Mouse (Mus musculus) embryonic fibroblast, embryonic 13.5 days (primary cell): ENCODE data around the gene Ctla2b. TPM values are rescaled to one million over a fixed set of nuclear protein-coding genes. Genes with fewer than 3 reads are reported as not detected.
"Not testable (repeated sequence)": the region's sequence is repeated elsewhere in the genome, so short reads cannot be mapped to it uniquely, and the experiment has no call there.

Experiments
- H3K27ac ChIP-seq: 2 replicates; pipeline ENCODE4 v1.5.1; 2012; ENCODE audit warnings: low read length, control low read depth, inconsistent platforms; ENCODE audit not compliant: insufficient read depth
- H3K4me1 ChIP-seq: 2 replicates; pipeline ENCODE4 v1.6.1; 2011; ENCODE audit warnings: low read length; ENCODE audit not compliant: control insufficient read depth, insufficient read depth
- H3K4me3 ChIP-seq: 2 replicates; pipeline ENCODE4 v1.5.1; 2011; ENCODE audit warnings: mild to moderate bottlenecking, control low read depth, low read length; ENCODE audit not compliant: insufficient read depth
- CTCF ChIP-seq: IDR thresholded peaks from 2 replicates; pipeline ENCODE4 v1.5.1; 2011; ENCODE audit warnings: mild to moderate bottlenecking, control low read depth, low read length, moderate library complexity, borderline replicate concordance; ENCODE audit not compliant: insufficient read depth
- POLR2A ChIP-seq: IDR thresholded peaks from 2 replicates; pipeline ENCODE4 v1.6.1; 2011; ENCODE audit warnings: low read depth, mild to moderate bottlenecking, control low read depth, low read length, moderate library complexity
- polyA plus RNA-seq: library from polyadenylated mRNA; stranded (reverse); fragments of >200 nt; gene quantifications from 2 replicates; pipeline ENCODE4 v1.2.4, GENCODE M21; 2011; ENCODE audit warnings: low read depth; ENCODE audit not compliant: missing spikeins, insufficient read length

Gene Ctla2b
- 3.3 and 3.7 TPM in 2 replicates for polyA plus RNA-seq

DNA sequence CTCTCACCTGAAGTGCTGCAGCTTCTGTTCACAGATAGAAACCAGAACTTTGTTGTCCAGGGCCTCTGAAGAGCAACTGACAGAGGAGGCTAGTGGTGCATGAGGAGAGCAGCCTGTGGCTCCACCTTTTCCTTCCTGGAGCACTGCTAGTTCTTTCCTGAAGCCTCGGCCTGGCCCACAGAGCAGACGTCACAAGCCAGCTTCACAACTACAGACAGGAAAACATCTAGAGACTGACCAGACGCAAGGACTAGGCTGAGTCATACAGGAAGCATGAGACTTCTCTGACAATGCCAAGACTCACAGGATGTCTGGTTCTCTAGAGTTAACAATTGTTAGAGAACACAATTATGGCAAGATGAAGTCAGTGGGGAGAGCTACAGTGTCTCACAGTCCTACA is at the start of gene Ctla2b:
TSS of gene Ctla2b (minus strand) at position 120 of the 400 bp plus-strand sequence.
- peaks cover 2% of the 10 kb centered on the region; the same call in 1 of the 2 replicates for H3K4me1 ChIP-seq
- TF ChIP-seq POLR2A: no peak
- TF ChIP-seq CTCF: no peak
- peak within 1 kb of the TSS; percentile 88 for H3K27ac ChIP-seq
- H3K4me3 ChIP-seq: no peak within 1 kb of the TSS

DNA sequence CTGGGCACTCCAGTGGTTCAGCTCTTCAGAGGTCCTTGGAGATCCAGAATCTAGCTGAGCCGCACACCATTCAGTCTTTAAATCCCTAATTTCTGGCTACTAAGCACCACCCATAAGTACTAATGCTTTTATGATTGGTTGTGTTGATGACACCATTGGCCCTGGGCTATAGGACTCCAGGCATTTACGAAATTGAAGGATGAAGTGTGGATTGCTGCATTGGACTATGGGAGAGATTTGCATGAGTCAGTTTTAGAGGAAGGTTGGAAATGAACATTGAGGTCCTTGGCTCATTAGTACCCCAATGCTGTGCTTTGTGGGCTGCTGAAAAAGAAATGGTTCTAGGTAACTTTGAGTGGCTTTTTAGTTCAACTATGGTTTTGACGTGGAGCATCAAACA is 44.6 kb upstream of the Ctla2b start, which contains the start of gene Tpbpa:
TSS of gene Tpbpa (minus strand) at position 101 of the 400 bp plus-strand sequence.
- H3K4me3 ChIP-seq, H3K4me1 ChIP-seq, H3K27ac ChIP-seq: not testable (repeated sequence)

DNA sequence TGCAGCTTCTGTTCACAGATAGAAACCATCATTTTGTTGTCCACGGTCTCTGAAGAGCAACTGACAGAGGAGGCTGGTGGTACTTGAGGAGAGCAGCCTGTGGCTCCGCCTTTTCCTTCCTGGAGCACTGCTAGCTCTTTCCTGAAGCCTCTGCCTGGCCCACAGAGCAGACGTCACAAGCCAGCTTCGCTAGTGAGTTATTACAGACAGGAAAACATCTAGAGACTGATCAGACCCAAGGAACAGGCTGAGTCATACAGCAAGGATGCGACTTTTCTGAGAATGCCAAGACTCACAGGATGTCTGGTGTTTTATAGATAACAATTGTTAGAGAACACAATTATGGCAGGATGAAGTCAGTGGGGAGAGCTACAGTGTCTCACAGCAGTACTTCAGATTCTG is 39.3 kb upstream of the Ctla2b start, which contains the start of the genes Gm49391 and Ctla2a:
TSS of gene Gm49391 (minus strand) at position 72 of the 402 bp plus-strand sequence.
TSS of gene Ctla2a (minus strand) at position 126 of the 402 bp plus-strand sequence.
- peak within 1 kb of the TSS; percentile 61; the same call in 1 of the 2 replicates for H3K27ac ChIP-seq
- no peaks in the 10 kb centered on the region for H3K4me1 ChIP-seq
- no peak for TF ChIP-seq CTCF
- TF ChIP-seq POLR2A: no peak
- no peak within 1 kb of the TSS for H3K4me3 ChIP-seq

DNA sequence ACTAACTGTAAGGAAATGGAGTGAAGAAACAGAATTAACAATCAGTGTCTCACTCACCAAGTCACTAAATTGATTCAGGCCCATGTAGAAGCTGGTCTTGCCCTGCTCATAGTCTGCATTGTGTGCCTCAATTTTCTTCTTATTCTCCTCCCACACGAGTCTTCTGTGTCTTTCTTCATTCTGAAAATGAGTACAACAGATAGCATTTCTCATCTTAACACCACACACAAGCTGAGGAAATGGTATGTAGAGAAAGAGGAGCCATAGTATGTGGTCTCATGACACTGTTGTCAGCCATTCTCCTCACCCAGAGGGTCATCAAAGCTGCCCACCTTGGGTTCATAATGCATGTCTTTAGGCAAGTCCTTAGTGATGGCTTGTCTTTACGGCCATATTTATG is 38.2 kb upstream of the Ctla2b start, which contains the start of gene Gm49393:
TSS of gene Gm49393 (minus strand) at position 101 of the 400 bp plus-strand sequence.
- H3K27ac ChIP-seq, H3K4me1 ChIP-seq, H3K4me3 ChIP-seq: not testable (repeated sequence)

DNA sequence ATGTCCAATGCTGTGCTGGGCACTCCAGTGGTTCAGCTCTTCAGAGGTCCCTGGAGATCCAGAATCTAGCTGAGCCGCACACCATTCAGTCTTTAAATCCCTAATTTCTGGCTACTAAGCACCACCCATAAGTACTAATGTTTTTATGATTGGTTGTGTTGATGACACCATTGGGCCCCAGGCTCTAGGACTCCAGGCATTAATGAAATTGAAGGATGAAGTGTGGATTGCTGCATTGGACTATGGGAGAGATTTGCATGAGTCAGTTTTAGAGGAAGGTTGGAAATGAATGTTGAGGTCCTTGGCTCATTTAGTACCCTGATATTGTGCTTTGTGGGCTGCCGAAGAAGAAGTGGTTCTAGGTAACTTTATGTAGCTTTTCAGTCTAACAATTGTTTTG is 7.5 kb upstream of the Ctla2b start, which contains the start of gene Tpbpb:
TSS of gene Tpbpb (minus strand) at position 101 of the 400 bp plus-strand sequence.
- H3K4me1 ChIP-seq, H3K27ac ChIP-seq, H3K4me3 ChIP-seq: not testable (repeated sequence)

DNA sequence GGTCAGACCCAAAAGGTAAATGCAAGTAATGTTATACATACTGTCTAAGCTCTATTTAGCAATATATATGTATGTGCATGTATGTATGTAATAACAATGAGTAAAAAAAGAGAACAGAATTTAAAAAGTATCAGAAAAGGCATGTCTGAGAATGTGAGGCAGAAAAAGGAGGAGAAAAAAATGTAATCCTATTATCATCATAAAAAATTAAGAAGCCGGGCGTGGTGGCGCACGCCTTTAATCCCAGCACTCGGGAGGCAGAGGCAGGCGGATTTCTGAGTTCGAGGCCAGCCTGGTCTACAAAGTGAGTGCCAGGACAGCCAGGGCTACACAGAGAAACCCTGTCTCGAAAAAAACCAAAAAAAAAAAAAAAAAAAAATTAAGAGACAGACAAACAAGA is 453 bp downstream of the Ctla2b start, which contains the start of gene Gm49392:
TSS of gene Gm49392 (minus strand) at position 101 of the 400 bp plus-strand sequence.
- H3K4me1 ChIP-seq, H3K4me3 ChIP-seq: not testable (repeated sequence)
- peak within 1 kb of the TSS; percentile 88 for H3K27ac ChIP-seq

DNA sequence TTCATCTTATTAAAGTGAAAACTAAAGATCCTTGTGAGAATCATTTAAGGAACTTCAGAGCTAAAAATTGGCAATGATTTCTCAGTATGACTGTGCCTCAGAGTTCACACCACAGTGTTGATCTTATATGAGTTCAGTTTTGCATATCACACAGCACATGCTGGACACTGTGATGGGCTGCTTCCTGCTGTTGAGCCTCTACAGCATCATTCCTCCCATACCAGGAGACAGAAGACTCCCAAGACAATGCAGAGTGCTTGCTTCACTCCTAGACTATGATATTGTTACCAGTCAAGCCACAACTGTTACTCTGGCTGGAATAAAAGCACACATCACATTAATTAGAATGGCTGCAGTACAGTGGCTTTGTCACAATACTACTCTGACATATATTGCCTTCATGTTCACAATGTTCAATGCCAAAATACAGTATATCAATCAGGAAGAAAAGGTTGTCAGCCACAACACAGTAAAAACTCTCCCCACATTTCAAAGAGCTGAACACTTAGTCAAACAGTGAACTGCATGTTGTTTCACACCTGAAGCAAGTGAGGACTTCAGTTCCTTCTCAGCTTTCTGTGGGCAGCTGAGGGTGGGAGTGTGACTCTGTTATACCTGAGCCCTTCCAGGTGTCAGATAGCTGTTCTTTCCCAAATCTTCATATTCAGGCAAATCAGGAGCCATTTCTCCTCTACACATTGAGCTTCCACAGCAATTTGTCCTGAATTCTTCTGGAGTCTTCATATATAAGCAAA is 1.7 kb downstream of the Ctla2b start:
- H3K4me3 ChIP-seq: no peak overlapping the region
- H3K27ac ChIP-seq: no peak overlapping the region
- H3K4me1 ChIP-seq: peaks cover 2% of the 10 kb centered on the region; the same call in 1 of the 2 replicates
- no peak for TF ChIP-seq POLR2A
- TF ChIP-seq CTCF: no peak

DNA sequence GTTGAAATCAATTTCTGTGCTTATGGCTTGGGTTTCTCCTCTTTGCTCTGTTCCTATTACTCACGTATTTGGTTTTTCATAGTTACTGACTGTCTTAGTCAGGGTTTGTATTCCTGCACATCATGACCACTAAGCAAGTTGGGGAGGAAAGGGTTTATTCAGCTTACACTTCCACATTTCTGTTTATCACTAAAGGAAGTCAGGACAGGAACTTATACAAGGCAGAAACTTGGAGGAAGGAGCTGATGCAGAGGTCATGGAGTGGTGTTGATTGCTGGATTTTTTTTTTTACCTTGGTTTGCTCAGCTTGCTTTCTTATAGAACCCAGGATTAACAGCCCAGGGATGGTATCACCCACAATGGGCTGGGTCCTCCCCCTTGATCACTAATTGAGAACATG is 4.9 kb downstream of the Ctla2b start:
- Histone ChIP-seq H3K4me3 (no peak overlapping the region), H3K27ac (no peak overlapping the region), H3K4me1 (no peaks in the 10 kb centered on the region)
- no peak for TF ChIP-seq POLR2A
- no peak for TF ChIP-seq CTCF

DNA sequence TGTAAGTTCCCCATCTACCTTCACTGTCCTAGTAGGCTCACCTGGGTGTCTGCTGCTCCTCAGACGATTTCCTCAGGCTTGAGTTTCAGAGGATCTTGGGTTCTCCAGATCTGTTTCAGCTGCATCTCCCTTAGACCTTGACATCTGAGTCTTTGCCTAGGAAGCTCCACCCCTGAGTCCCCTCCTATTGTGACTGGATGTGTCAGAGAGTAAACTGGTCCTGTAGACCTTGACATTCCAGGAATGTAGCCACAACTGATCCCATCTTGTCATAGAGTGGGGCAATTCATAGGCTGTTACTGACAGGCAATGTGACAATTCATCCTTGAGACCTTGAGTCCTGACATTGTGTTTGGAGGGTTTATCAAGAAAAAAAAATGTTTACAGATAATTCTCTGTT is 33.0 kb downstream of the Ctla2b start, which contains the start of gene 4930486L24Rik:
TSS of gene 4930486L24Rik (minus strand) at position 195 of the 400 bp plus-strand sequence.
- Histone ChIP-seq H3K4me3 (no peak within 1 kb of the TSS), H3K4me1 (no peaks in the 10 kb centered on the region), H3K27ac (no peak within 1 kb of the TSS)
- no peak for TF ChIP-seq CTCF
- TF ChIP-seq POLR2A: no peak

DNA sequence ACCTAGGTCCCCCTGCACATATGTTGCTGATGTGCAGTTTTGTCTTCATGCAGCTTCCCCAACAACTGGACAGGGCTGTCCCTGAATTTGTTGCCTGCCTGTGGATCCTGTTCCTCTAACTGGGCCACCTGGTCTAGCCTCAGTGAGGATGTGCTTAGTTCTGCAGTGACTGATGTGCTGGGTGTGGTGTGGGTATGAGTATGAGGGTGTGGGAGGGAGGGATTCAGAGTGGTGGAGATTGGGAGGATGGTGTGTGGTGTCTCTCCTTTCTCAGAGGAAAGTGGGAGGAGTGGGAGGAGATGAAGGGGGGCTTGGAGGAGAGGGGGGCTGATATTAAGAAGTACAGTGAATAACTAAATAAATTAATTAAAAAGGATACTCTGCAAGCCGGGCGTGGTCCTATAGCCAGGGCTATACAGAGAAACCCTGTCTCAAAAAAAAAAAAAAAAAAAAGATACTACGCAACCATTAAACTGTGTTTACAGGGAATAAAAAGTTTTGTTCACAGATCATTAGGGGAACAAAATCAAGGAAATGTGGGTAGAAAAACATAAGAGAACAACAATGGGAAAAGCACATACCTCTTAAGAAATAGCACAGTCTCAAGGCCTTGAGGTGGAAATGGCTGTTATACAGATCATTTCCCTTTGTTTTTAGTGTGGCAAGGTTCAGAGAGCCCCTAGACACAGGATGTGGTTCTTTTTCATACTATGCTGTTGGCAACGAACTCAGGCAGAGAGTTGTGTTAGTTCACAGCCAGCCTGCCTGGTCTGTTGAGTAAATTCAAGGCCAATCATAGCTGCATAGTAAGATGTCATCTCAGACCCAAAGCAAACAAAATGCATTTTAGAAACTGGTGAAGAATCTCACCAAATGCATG is 48.8 kb downstream of the Ctla2b start:
- no peaks in the 10 kb centered on the region for H3K4me1 ChIP-seq
- H3K4me3 ChIP-seq: no peak overlapping the region
- no peak overlapping the region for H3K27ac ChIP-seq
- TF ChIP-seq POLR2A (no peak), CTCF (no peak)

Other genes with a start within 250 kb of the Ctla2b start
- gene BC051665, start 111.1 kb downstream of the Ctla2b start, polyA plus RNA-seq: not detected in 2 replicates
- not detected in 2 replicates for gene Ctsll3, start 94.6 kb downstream of the Ctla2b start, polyA plus RNA-seq
- gene 4930486L24Rik, start 33.0 kb downstream of the Ctla2b start, polyA plus RNA-seq: not detected in 2 replicates
- not detected in 2 replicates for gene Gm49392, start 553 bp downstream of the Ctla2b start, polyA plus RNA-seq
- not detected in 2 replicates for gene Tpbpb, start 7.4 kb upstream of the Ctla2b start, polyA plus RNA-seq
- gene Gm49393, start 38.1 kb upstream of the Ctla2b start, polyA plus RNA-seq: 0.95 TPM in 1 of 2 replicates, not detected in the other
- not detected in 2 replicates for gene Gm49391, start 39.1 kb upstream of the Ctla2b start, polyA plus RNA-seq
- gene Ctla2a, start 39.2 kb upstream of the Ctla2b start, polyA plus RNA-seq: 27.8 and 47.8 TPM in 2 replicates
- gene Tpbpa, start 44.5 kb upstream of the Ctla2b start, polyA plus RNA-seq: not detected in 2 replicates
- gene Ctsj, start 108.5 kb upstream of the Ctla2b start, polyA plus RNA-seq: not detected in 2 replicates
- gene Ctsq, start 143.2 kb upstream of the Ctla2b start, polyA plus RNA-seq: not detected in 2 replicates